Mouse (Mus musculus) neural tube, embryonic 15.5 days (tissue): Measurements from ENCODE around the gene Sox1. TPM values are rescaled to one million over a fixed set of nuclear protein-coding genes. Genes with fewer than 3 reads are reported as not detected.

Source experiments
- ATAC-seq: fragments of 200-750 bp; cut with Nextera tagmentation; 2 replicates; pipeline ENCODE4 v1.8.0; 2017; ENCODE audit warnings: mild to moderate bottlenecking, moderate TSS enrichment, moderate library complexity; ENCODE audit not compliant: low FRiP score
- H3K27ac ChIP-seq: fragments of 300-500 bp; sonication (generic); replicated peaks from 2 replicates; pipeline ENCODE4 v1.5.1; 2015; ENCODE audit warnings: mild to moderate bottlenecking, inconsistent platforms
- H3K27me3 ChIP-seq: fragments of 300-500 bp; sonication (generic); replicated peaks from 2 replicates; pipeline ENCODE4 v1.6.1; 2015; ENCODE audit warnings: inconsistent platforms
- H3K36me3 ChIP-seq: fragments of 300-500 bp; sonication (generic); 2 replicates; pipeline ENCODE4 v1.6.1; 2015; ENCODE audit warnings: inconsistent platforms
- H3K4me1 ChIP-seq: fragments of 300-500 bp; sonication (generic); 2 replicates; pipeline ENCODE4 v1.6.1; 2015; ENCODE audit warnings: inconsistent platforms
- H3K4me2 ChIP-seq: fragments of 300-500 bp; sonication (generic); 2 replicates; pipeline ENCODE4 v1.6.1; 2015; ENCODE audit warnings: inconsistent platforms, mild to moderate bottlenecking, moderate library complexity
- H3K4me3 ChIP-seq: fragments of 300-500 bp; sonication (generic); replicated peaks from 2 replicates; pipeline ENCODE4 v1.5.1; 2015; ENCODE audit warnings: mild to moderate bottlenecking, inconsistent platforms
- H3K9ac ChIP-seq: fragments of 300-500 bp; sonication (generic); replicated peaks from 2 replicates; pipeline ENCODE4 v1.6.1; 2015; ENCODE audit warnings: mild to moderate bottlenecking, inconsistent platforms
- H3K9me3 ChIP-seq: fragments of 300-500 bp; sonication (generic); replicated peaks from 2 replicates; pipeline ENCODE4 v1.6.1; 2016; ENCODE audit warnings: inconsistent platforms
- WGBS: fragments of 180-500 bp; shearing (Covaris S2); methylation state at CpG from one replicate; pipeline ENCODE4 v1.1.7; 2015; ENCODE audit warnings: mixed read lengths; 5-methylcytosine and 5-hydroxymethylcytosine counted together
- polyA plus RNA-seq: library from polyadenylated mRNA; unstranded; fragments of >200 nt; fragmentation: Nextera tagmentation; extraction: Ambion mirVana; gene quantifications from 2 replicates; pipeline ENCODE4 v1.2.1, GENCODE M21; 2015

Sox1 gene
- polyA plus RNA-seq, 1 experiment from 2014 or later, result 0.91 TPM

DNA sequence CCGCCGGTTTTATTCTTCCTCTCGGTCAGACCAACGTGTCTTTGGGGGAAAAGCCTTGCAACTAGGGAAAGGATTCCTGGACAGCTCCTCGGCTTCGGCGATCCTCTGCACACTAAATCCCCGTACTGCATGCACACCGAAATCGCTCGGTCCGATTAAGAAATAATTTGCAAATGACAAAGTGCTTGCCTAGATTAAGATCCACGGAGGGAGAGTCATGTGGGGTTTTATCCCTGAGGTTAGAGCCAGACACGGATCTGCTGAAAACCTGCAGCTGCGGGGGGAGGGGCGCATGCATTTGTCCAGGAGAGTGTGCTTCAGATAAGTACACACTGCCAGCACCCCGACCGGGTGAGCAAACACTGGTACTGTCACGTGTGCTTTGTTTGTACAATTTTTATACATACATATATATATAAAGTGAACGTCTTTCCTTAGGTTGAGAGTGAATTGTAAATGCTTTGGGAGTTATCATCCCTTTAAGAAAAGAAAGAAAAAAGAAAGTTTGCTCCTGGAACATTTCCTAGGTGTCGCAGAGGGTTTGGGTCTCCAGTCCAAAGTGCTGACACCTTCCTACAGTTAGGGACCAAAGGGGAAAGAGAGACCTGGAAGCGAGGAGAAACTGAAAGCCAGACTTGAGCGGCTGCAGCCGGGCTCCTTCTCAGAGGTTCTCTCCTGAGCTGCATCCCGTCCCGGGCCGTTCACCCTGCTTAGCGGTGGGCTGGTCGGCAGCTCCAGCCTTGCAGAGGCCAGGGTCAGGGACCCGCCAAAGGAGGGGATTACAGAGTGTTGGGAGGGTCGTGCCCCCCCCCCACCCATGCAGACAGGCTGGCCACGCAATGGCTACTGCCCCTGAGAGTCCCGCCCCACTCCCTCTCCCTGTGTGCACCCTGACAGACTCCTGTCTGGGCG is 10.9 kb upstream of the Sox1 start:
- H3K9ac ChIP-seq, result no peak overlapping the region
- under 1% methylated on average over 34 of the region's 34 CpGs for WGBS

DNA sequence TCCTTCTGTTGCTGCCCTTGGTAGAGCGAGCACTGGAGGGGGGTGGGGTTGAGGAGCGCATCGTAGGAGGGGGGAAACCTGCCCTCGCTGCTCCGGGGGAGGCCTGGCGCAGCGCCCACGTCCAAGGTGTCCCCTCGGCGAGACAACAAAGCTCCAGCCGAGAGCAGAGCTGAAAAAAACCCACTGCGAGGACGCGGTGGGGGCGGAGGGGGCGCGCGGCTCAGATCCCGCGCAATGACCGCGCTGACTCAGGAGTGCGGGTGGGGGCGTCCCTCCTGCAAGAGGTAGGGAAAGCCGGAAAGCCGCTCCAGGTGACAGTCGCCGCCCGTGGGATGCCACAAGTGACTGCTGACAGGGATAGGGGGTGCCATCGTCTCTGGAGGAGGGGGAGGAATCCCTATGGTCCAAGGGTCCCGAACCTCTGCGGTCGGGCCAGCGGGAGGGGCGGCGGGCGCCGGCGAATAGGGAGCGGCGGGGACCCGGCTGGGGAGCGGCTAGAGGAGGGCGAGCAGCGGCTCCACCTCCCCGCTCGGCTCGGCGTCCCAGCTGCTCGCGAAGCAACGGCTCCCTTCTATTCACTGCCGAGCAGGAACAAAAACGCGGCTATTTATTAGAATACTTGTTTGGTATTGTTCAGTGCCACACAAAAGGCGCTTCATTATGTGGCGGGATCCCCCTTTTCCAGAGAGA is 10.0 kb upstream of the Sox1 start:
- H3K4me2 ChIP-seq, result peak overlapping the region; percentile 56
- H3K36me3 ChIP-seq, result no peaks in the 10 kb centered on the region
- peaks cover 32% of the 10 kb centered on the region for H3K4me1 ChIP-seq
- peaks cover 85% of the 10 kb centered on the region for H3K27me3 ChIP-seq
- H3K4me3 ChIP-seq, result peak overlapping the region; percentile 30
- under 1% methylated on average over 56 of the region's 57 CpGs for WGBS
- H3K9me3 ChIP-seq, result no peaks in the 10 kb centered on the region
- H3K9ac ChIP-seq, result no peak overlapping the region
- peak; percentile 50; the same call in 1 of the 2 replicates for ATAC-seq
- no peak overlapping the region for H3K27ac ChIP-seq

More for the DNA sequence above, 10.9 kb upstream of the Sox1 start:
- H3K4me1 ChIP-seq, result peaks cover 32% of the 10 kb centered on the region
- peak overlapping the region; percentile 56 for H3K4me2 ChIP-seq
- ATAC-seq, result no peak
- peak overlapping the region; percentile 30 for H3K4me3 ChIP-seq
- H3K27ac ChIP-seq, result no peak overlapping the region
- no peaks in the 10 kb centered on the region for H3K9me3 ChIP-seq
- no peaks in the 10 kb centered on the region for H3K36me3 ChIP-seq
- H3K27me3 ChIP-seq, result peaks cover 91% of the 10 kb centered on the region

DNA sequence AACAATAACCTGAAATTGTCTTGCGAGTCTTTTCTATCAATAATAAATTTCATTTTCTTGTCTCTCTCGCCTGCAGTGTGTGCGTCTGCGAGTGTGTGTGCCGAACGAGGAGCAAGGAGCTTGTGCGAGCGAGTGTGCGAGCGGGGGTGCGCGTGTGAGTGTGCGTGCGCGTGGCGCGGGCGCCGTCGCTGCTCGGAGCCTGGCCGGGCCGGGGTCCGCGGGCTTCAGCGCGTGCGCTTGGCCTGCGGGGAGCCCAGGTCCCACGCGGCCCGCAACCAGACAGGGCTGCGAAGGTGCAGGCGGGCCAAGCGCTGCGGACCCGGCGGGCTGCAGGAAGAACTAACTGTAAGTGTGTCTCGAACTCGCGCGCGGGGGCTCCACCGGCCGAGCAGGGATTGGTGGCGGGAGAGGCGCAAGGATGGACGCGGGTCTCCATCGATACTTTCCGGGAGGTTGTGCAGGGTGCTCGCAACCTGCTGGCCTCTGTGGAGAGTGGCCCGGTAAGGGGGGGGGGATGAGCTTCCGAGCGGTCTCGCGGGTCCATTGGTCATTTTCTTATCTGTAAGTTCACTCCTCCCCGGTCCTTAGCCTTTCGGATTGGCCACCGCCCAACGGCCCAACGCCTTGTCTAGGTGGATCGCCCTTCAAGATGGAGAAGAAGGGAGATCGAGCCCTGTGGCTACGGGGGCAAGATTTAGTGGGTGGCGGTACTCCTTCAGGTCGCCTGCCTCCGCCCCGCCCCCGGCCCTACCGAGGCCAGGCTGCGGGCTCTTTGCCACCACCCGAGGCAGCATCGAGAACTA is 9.2 kb upstream of the Sox1 start:
- no peak for ATAC-seq
- Histone ChIP-seq H3K4me1 (peaks cover 32% of the 10 kb centered on the region), H3K27ac (no peak overlapping the region), H3K9ac (no peak overlapping the region), H3K4me2 (peak overlapping the region; percentile 56), H3K36me3 (no peaks in the 10 kb centered on the region), H3K9me3 (no peaks in the 10 kb centered on the region), H3K27me3 (peaks cover 81% of the 10 kb centered on the region), H3K4me3 (peak overlapping the region; percentile 30)
- WGBS, result under 1% methylated on average over 74 of the region's 74 CpGs

DNA sequence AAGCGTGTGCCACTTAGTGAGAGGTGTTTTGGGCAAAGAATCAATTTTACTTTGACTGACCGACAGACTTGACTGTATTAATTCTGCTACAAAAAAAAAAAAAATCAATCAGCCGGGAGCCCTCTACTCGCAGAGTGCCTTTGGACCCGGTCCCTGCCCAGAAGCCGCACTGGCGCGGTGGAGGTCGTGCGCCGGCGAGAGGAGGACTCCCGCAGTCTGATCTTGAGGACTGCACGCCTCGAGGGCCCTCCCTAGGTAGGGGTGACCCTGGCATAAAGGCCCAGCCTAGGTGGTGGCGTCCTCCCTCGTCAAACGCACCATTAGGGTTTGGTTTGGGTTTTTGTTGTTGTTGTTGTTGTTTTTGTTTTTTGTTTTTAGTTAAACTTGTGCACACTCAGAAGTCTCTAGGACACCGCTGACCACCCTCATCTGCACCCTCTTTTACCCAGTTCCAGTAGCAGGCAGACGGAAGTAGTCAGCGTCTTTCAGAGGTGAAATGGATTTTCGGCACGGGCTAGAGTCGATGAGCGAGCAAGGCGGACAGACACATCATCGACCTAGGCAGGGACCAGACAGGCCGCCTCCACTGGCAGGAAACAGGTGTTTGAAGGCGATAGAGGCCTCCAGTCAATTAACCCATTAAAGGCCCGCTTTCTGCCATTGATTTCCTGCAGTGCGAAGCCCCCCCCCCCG is 8.4 kb upstream of the Sox1 start:
- Histone ChIP-seq H3K9ac (no peak overlapping the region), H3K4me2 (peak overlapping the region; percentile 56; the same call in 1 of the 2 replicates), H3K27me3 (peaks cover 78% of the 10 kb centered on the region), H3K4me3 (peak overlapping the region; percentile 30), H3K27ac (no peak overlapping the region), H3K9me3 (no peaks in the 10 kb centered on the region), H3K4me1 (peaks cover 34% of the 10 kb centered on the region), H3K36me3 (no peaks in the 10 kb centered on the region)
- 2% methylated on average over 32 of the region's 32 CpGs for WGBS
- ATAC-seq, result no peak

DNA sequence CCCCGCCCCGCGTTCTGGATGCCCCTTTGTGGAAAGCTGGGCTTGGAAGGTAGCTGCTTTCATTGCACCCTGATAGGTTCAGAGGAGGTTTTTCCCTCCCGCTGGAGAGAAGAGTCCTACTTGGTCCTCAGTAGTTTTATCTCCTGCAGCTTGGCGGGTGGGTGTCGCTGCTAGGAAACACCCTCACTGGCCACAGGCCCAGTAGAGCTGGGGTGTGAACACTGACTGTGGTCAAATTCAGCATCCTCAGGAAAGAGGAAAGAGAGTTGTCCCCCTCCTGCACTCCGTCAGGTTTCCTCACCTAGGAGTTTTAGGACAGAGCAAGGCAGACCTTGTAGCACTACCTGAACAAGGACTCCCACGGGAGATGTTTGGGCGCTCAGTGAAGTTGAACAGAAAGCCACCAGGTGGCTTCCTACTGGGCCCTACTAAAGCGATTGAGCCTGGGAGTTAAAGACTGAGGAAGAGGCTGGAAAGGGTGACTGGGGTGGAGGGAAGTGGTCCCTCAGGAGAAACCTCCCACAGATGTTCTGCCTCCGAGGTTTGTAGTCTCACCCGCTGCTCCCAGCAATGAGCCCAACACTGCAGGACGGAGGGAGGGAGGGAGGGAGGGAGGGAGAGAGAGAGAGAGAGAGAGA is 7.8 kb upstream of the Sox1 start:
- H3K27ac ChIP-seq, result no peak overlapping the region
- peaks cover 78% of the 10 kb centered on the region for H3K27me3 ChIP-seq
- no peak for ATAC-seq
- peaks cover 35% of the 10 kb centered on the region for H3K4me1 ChIP-seq
- H3K36me3 ChIP-seq, result no peaks in the 10 kb centered on the region
- H3K4me3 ChIP-seq, result no peak overlapping the region
- H3K9me3 ChIP-seq, result no peaks in the 10 kb centered on the region
- 8% methylated on average over 13 of the region's 13 CpGs for WGBS
- H3K4me2 ChIP-seq, result no peak overlapping the region
- H3K9ac ChIP-seq, result no peak overlapping the region

DNA sequence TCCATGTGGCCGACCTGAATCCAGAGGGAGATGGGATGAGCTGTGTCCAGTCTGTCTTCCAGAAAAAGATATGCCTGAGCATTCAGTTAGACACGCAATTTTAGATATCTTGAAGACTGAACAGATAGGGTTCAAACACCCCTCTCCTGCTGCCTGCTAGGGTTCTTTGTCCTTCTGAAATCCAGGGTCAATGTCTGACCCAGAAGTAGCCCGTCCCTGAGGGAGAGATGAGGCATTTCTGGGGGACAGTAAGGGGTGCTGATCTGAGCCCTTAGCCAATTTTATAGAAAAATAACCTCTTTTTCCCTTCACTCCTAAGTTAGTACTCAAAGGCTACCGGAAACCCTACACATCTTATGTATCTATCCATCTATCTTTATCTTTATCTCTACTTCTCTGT is 7.2 kb upstream of the Sox1 start:
- H3K27me3 ChIP-seq, result peaks cover 78% of the 10 kb centered on the region
- H3K27ac ChIP-seq, result no peak overlapping the region
- no peak overlapping the region for H3K4me3 ChIP-seq
- peaks cover 35% of the 10 kb centered on the region for H3K4me1 ChIP-seq
- no peaks in the 10 kb centered on the region for H3K9me3 ChIP-seq
- ATAC-seq, result no peak
- no peak overlapping the region for H3K4me2 ChIP-seq
- WGBS, result 24% methylated on average over 4 of the region's 4 CpGs
- no peak overlapping the region for H3K9ac ChIP-seq
- no peaks in the 10 kb centered on the region for H3K36me3 ChIP-seq

DNA sequence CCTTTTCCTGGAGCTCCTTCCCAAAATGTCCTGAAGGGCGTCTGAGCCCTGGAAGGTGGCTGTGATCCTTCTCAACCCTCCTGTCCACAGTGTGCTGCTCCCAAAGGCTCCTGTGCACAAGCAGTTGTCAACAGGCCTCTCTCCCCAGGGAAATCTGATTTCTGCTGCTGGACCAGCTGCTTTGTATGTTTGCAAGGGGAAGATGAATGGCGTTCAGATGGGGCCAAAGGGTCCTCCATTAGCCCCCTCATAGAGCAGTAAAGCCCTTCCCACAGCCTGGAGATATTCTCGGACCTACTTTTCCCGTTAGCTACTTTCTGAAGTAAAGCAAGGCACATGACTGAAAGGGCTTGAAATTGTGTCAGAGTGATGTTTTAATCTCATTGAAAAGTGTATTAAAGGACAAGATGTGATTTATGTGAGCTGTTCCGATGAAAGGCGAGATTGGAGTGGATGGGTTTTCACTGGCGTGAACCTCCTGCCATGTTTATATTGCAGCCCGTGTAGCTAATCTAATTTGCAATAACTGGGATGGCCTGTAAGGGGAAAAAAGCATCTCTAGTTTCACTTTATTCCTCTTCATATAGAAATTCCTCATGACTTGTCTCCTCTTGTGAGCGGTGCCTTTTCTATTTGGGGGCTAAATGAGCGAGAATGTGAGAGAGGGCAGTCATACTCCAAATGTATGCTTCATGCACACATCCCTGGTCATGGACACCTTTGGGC is 6.5 kb upstream of the Sox1 start:
- Histone ChIP-seq H3K27ac (no peak overlapping the region), H3K4me1 (peaks cover 31% of the 10 kb centered on the region), H3K36me3 (no peaks in the 10 kb centered on the region), H3K4me3 (no peak overlapping the region), H3K9me3 (no peaks in the 10 kb centered on the region), H3K4me2 (no peak overlapping the region), H3K27me3 (peaks cover 77% of the 10 kb centered on the region), H3K9ac (no peak overlapping the region)
- WGBS, result 12% methylated on average over 10 of the region's 10 CpGs
- ATAC-seq, result no peak

DNA sequence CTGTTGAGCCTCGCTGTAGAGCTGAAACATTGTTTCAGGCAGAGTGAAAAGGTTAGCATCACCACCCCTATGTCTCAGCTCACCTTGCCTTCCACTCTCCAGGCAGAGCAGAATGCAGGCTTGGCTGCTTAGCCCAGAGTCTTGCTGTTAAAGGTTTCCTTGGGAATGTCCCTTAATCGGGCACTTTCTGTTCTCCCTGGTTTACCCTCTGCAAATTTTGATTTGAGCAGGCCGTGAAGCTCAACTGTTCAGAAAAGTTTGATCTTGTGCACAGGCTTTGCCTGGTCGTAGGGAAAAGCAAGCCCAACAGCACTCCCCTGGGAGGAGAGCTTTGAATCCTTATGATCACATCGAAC is 6.0 kb upstream of the Sox1 start:
- Histone ChIP-seq H3K27me3 (peaks cover 78% of the 10 kb centered on the region), H3K9me3 (no peaks in the 10 kb centered on the region), H3K27ac (no peak overlapping the region), H3K4me2 (no peak overlapping the region), H3K4me3 (no peak overlapping the region), H3K36me3 (no peaks in the 10 kb centered on the region), H3K9ac (no peak overlapping the region), H3K4me1 (peaks cover 25% of the 10 kb centered on the region)
- ATAC-seq, result no peak
- 5% methylated on average over 5 of the region's 5 CpGs for WGBS

DNA sequence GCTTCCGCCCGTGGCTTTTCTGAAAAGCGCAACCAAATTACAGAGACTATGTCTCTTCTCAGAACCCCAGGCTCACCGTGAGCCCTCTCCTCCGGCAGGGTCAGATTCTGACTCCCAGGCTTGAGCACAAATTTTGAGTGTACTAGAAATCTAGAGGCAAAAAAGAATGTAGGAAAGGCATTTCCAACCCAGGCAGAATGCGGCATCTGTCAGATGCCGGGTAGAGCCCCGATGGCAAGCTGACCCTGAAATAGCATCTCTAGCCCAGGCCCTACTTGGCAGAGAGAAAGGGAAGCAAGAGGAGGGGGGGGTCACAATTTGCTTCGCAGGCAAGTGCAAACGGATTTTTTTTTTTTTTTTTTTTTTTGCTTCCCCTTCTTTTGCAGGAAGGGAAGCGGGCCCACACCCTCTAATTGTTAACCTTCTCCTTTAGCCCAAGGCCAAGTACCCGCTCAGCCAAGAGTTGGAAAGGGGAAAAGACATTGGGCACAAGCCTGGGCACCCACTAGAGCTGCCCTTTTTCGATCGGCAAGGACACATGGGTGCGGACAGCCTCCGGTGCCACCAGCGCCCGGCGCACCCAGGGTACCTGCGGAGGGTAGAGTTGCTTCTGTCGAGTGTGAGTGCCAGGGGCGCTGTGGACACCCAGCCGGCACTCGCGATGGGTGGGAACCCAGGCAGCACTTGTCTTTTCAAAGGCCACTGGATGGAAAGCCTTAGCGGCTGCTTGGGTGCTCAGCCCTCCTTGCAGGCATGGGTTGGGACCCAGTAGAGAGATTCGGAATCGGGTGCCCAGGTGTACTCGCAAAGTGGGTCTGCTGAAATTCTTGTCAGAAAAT is 5.1 kb upstream of the Sox1 start:
- H3K36me3 ChIP-seq, result no peaks in the 10 kb centered on the region
- H3K4me3 ChIP-seq, result no peak overlapping the region
- H3K27me3 ChIP-seq, result peaks cover 80% of the 10 kb centered on the region
- no peaks in the 10 kb centered on the region for H3K9me3 ChIP-seq
- WGBS, result 4% methylated on average over 29 of the region's 29 CpGs
- no peak overlapping the region for H3K4me2 ChIP-seq
- H3K27ac ChIP-seq, result no peak overlapping the region
- ATAC-seq, result no peak
- peaks cover 22% of the 10 kb centered on the region for H3K4me1 ChIP-seq
- no peak overlapping the region for H3K9ac ChIP-seq
